Mouse (Mus musculus): ENCODE data around the gene Epop. TPM values are rescaled to one million over a fixed set of nuclear protein-coding genes. Genes with fewer than 3 reads are reported as not detected.

The Epop gene
- polyA plus RNA-seq, 1 experiment = 0.47 TPM

- H3K36me3 ChIP-seq (ENCODE audit: control insufficient read depth, insufficient read depth, low read length) = no peaks in the 10 kb centered on the region
- no peak overlapping the region for H3K4me3 ChIP-seq (ENCODE audit: control insufficient read depth, low read depth, low read length)
- peak; percentile 38; the same call in 1 of the 2 replicates for TF ChIP-seq CTCF (IDR thresholded peaks at IDR 0.05; ENCODE audit: control insufficient read depth, insufficient read depth, insufficient replicate concordance, low read depth, low read length)
- no peak for TF ChIP-seq POLR2A (IDR thresholded peaks at IDR 0.05; ENCODE audit: control insufficient read depth, low read depth, low read length)
- H3K4me1 ChIP-seq (ENCODE audit: control insufficient read depth, insufficient read depth, low read length) = no peaks in the 10 kb centered on the region
- H3K27ac ChIP-seq (ENCODE audit: control insufficient read depth, insufficient read depth, low read depth, low read length) = no peak overlapping the region
- no peaks in the 10 kb centered on the region for H3K27me3 ChIP-seq (ENCODE audit: control insufficient read depth, insufficient read depth, low read length)
Measured at GRCm38 (mm10) chr11:97619391-97619795, 10.1 kb downstream of the Epop start.

DNA sequence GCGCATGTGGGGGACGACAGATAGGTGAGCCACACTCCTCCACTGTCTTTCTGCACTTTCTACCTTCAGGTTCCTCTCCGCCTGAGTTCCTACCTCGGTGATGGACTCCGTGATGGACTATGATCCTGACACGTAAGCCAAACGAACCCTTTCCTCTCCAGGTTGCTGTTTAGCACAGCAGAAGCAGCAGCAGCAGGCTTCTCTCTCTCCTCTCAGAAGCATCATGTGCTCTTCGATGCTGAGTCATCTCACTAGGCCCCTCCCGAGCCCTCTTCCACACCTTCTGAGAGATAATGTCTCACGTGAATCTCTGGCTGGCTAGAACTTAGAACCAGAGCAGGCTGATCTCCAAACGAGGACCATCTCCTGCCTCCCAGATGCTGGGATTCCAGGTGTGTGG lies 11.1 kb downstream of the Epop start:
- no peaks in the 10 kb centered on the region for H3K36me3 ChIP-seq (ENCODE audit: control insufficient read depth, insufficient read depth, low read length)
- H3K27me3 ChIP-seq (ENCODE audit: control insufficient read depth, insufficient read depth, low read length) = no peaks in the 10 kb centered on the region
- H3K4me1 ChIP-seq (ENCODE audit: control insufficient read depth, insufficient read depth, low read length) = no peaks in the 10 kb centered on the region
- TF ChIP-seq POLR2A (IDR thresholded peaks at IDR 0.05; ENCODE audit: control insufficient read depth, low read depth, low read length) (no peak), CTCF (IDR thresholded peaks at IDR 0.05; ENCODE audit: control insufficient read depth, insufficient read depth, insufficient replicate concordance, low read depth, low read length) (no peak)
- H3K27ac ChIP-seq (ENCODE audit: control insufficient read depth, insufficient read depth, low read depth, low read length) = no peak overlapping the region
- no peak overlapping the region for H3K4me3 ChIP-seq (ENCODE audit: control insufficient read depth, low read depth, low read length)

DNA sequence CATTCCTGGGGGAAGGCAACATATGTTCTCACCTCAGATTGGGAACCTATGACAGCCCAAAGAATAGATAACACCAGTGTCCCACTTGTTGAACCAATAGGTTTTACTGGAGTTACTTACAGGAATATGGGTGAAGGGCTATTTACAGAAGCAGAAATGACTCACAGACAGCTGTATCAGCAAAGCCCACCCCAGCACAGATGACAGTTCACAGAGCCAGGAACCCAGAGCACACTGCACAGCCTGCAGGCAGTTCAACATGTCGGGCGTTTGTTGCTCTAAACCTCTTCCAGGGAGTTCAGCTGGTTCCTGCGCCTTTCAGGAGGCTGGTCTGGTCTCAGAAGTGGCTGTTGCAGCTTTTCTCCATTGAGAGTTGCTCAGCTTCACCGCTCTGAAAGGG lies 14.2 kb downstream of the Epop start:
- Histone ChIP-seq H3K4me3 (ENCODE audit: control insufficient read depth, low read depth, low read length) (no peak overlapping the region), H3K27ac (ENCODE audit: control insufficient read depth, insufficient read depth, low read depth, low read length) (no peak overlapping the region), H3K4me1 (ENCODE audit: control insufficient read depth, insufficient read depth, low read length) (no peaks in the 10 kb centered on the region), H3K27me3 (ENCODE audit: control insufficient read depth, insufficient read depth, low read length) (no peaks in the 10 kb centered on the region), H3K36me3 (ENCODE audit: control insufficient read depth, insufficient read depth, low read length) (no peaks in the 10 kb centered on the region)
- no peak for TF ChIP-seq CTCF (IDR thresholded peaks at IDR 0.05; ENCODE audit: control insufficient read depth, insufficient read depth, insufficient replicate concordance, low read depth, low read length)
- TF ChIP-seq POLR2A (IDR thresholded peaks at IDR 0.05; ENCODE audit: control insufficient read depth, low read depth, low read length) = no peak

DNA sequence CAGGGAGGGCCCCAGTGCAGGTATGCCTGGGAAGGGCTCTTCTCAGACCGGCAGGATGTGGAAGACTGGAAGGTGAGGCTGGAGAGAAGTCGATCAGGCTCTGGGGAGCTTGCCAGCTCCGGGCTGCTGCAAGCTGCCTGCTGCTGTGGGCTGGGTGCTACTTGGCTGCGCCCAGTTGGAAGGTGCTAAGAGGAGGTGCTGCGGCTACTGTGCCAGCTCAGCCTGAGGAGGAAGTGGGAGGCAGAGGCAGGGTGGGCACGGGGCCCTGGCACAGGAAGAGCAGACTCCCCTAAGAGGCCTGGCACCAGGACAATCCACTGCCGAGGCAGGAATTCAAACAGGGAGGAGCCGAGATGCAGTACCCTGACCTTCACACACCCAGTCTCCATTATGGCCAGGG lies 18.4 kb downstream of the Epop start:
- Histone ChIP-seq H3K27me3 (ENCODE audit: control insufficient read depth, insufficient read depth, low read length) (no peaks in the 10 kb centered on the region), H3K27ac (ENCODE audit: control insufficient read depth, insufficient read depth, low read depth, low read length) (no peak overlapping the region), H3K36me3 (ENCODE audit: control insufficient read depth, insufficient read depth, low read length) (no peaks in the 10 kb centered on the region), H3K4me1 (ENCODE audit: control insufficient read depth, insufficient read depth, low read length) (no peaks in the 10 kb centered on the region), H3K4me3 (ENCODE audit: control insufficient read depth, low read depth, low read length) (no peak overlapping the region)
- TF ChIP-seq POLR2A (IDR thresholded peaks at IDR 0.05; ENCODE audit: control insufficient read depth, low read depth, low read length) (no peak), CTCF (IDR thresholded peaks at IDR 0.05; ENCODE audit: control insufficient read depth, insufficient read depth, insufficient replicate concordance, low read depth, low read length) (no peak)

- no peak overlapping the region for H3K4me3 ChIP-seq (ENCODE audit: control insufficient read depth, low read depth, low read length)
- H3K36me3 ChIP-seq (ENCODE audit: control insufficient read depth, insufficient read depth, low read length) = no peaks in the 10 kb centered on the region
- H3K27ac ChIP-seq (ENCODE audit: control insufficient read depth, insufficient read depth, low read depth, low read length) = no peak overlapping the region
- no peak for TF ChIP-seq CTCF (IDR thresholded peaks at IDR 0.05; ENCODE audit: control insufficient read depth, insufficient read depth, insufficient replicate concordance, low read depth, low read length)
- no peak for TF ChIP-seq POLR2A (IDR thresholded peaks at IDR 0.05; ENCODE audit: control insufficient read depth, low read depth, low read length)
- no peaks in the 10 kb centered on the region for H3K27me3 ChIP-seq (ENCODE audit: control insufficient read depth, insufficient read depth, low read length)
- no peaks in the 10 kb centered on the region for H3K4me1 ChIP-seq (ENCODE audit: control insufficient read depth, insufficient read depth, low read length)
Measured at GRCm38 (mm10) chr11:97609743-97610142, 19.8 kb downstream of the Epop start.

- Histone ChIP-seq H3K4me3 (ENCODE audit: control insufficient read depth, low read depth, low read length) (no peak overlapping the region), H3K27me3 (ENCODE audit: control insufficient read depth, insufficient read depth, low read length) (no peaks in the 10 kb centered on the region), H3K27ac (ENCODE audit: control insufficient read depth, insufficient read depth, low read depth, low read length) (no peak overlapping the region), H3K4me1 (ENCODE audit: control insufficient read depth, insufficient read depth, low read length) (peaks cover 4% of the 10 kb centered on the region; the same call in 1 of the 2 replicates), H3K36me3 (ENCODE audit: control insufficient read depth, insufficient read depth, low read length) (no peaks in the 10 kb centered on the region)
- TF ChIP-seq POLR2A (IDR thresholded peaks at IDR 0.05; ENCODE audit: control insufficient read depth, low read depth, low read length) = no peak
- no peak for TF ChIP-seq CTCF (IDR thresholded peaks at IDR 0.05; ENCODE audit: control insufficient read depth, insufficient read depth, insufficient replicate concordance, low read depth, low read length)
Measured at GRCm38 (mm10) chr11:97608933-97609332, 20.6 kb downstream of the Epop start.

- TF ChIP-seq CTCF (IDR thresholded peaks at IDR 0.05; ENCODE audit: control insufficient read depth, insufficient read depth, insufficient replicate concordance, low read depth, low read length) = no peak
- no peak for TF ChIP-seq POLR2A (IDR thresholded peaks at IDR 0.05; ENCODE audit: control insufficient read depth, low read depth, low read length)
- Histone ChIP-seq H3K27ac (ENCODE audit: control insufficient read depth, insufficient read depth, low read depth, low read length) (no peak overlapping the region), H3K4me1 (ENCODE audit: control insufficient read depth, insufficient read depth, low read length) (peaks cover 4% of the 10 kb centered on the region; the same call in 1 of the 2 replicates), H3K4me3 (ENCODE audit: control insufficient read depth, low read depth, low read length) (no peak overlapping the region), H3K36me3 (ENCODE audit: control insufficient read depth, insufficient read depth, low read length) (no peaks in the 10 kb centered on the region), H3K27me3 (ENCODE audit: control insufficient read depth, insufficient read depth, low read length) (no peaks in the 10 kb centered on the region)
Measured at GRCm38 (mm10) chr11:97607056-97607725, 22.3 kb downstream of the Epop start.

Data from testis, adult 2 months (tissue).